Comparison of ENCODE assay signal across 8 mouse cellular contexts in the genomic region with DNA sequence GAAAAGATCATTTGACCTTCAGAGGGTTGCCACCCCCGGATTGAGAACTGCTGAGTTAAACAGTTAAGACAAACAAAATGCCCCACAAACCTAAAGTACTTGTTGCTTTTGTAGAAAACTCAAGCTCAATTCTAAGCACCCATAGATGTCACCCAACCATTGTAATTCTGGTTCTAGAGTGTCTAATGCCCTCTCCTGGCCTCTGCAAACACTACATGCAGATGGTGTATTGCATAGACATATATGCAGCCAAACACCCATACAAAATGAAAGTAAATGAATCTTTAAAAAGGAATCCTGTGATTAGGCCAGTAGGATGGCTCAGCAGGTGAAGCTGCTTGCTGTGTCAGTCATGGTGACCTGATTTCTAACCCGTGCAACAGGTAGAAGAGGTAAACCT. TPM values are rescaled to one million over a fixed set of nuclear protein-coding genes. Genes with fewer than 3 reads are reported as not detected.
DNase-seq lines count a peak whose midpoint lies in the region; ATAC-seq and TF ChIP-seq lines count a peak whose summit lies in the region.

No protein-coding gene starts in this region.

- H3K4me3 ChIP-seq in heart, postnatal 0 days (ENCODE audit: low read depth, low read length): no peak overlapping the region
- H3K4me3 ChIP-seq in heart, embryonic 12.5 days: no peak overlapping the region

- TF ChIP-seq EP300 in heart, postnatal 0 days (IDR thresholded peaks at IDR 0.05; ENCODE audit: low read depth): 0 out of 2 replicates have a peak, but pooled peaks have one; percentile 7

- 0 out of 2 replicates have a peak, but pooled peaks have one; percentile 22 for ATAC-seq in heart, postnatal 0 days (ENCODE audit: insufficient read depth, low read depth)
- no peak for ATAC-seq in heart, embryonic 12.5 days (ENCODE audit: insufficient number of reproducible peaks, low FRiP score)

- DNase-seq in heart, postnatal 0 days (ENCODE audit: low spot score): no peak
- DNase-seq in CD4-positive helper T cell, adult 2 months (ENCODE audit: low read depth, low spot score): peak; percentile 67
- peak; percentile 68 for DNase-seq in ZHBTc4 (ENCODE audit: low read depth, low spot score)
- peak; percentile 37 for DNase-seq in lung, postnatal 14 days
- DNase-seq in right cerebral cortex, postnatal 14 days: no peak
- no peak for DNase-seq in right cerebral cortex, postnatal 25 days
- DNase-seq in urinary bladder, postnatal 25 days (ENCODE audit: low spot score): no peak

- no peaks in the 10 kb centered on the region for H3K27me3 ChIP-seq in heart, postnatal 0 days (ENCODE audit: control insufficient read depth, insufficient read depth, low read length)
- no peaks in the 10 kb centered on the region for H3K27me3 ChIP-seq in heart, embryonic 12.5 days (replicated peaks)

- H3K36me3 ChIP-seq in heart, postnatal 0 days (replicated peaks; ENCODE audit: control insufficient read depth, insufficient read depth, low read length): peaks cover 81% of the 10 kb centered on the region
- peaks cover 74% of the 10 kb centered on the region for H3K36me3 ChIP-seq in heart, embryonic 12.5 days

- no peak overlapping the region for H3K4me2 ChIP-seq in heart, postnatal 0 days (ENCODE audit: low read depth, low read length)
- H3K4me2 ChIP-seq in heart, embryonic 12.5 days: no peak overlapping the region

- H3K9me3 ChIP-seq in heart, postnatal 0 days (replicated peaks; ENCODE audit: control insufficient read depth, low read length): no peaks in the 10 kb centered on the region
- no peaks in the 10 kb centered on the region for H3K9me3 ChIP-seq in heart, embryonic 12.5 days (replicated peaks)

- no peak overlapping the region for H3K9ac ChIP-seq in heart, postnatal 0 days (replicated peaks; ENCODE audit: low read depth, low read length)
- H3K9ac ChIP-seq in heart, embryonic 12.5 days: no peak overlapping the region

- TF ChIP-seq CTCF in heart, postnatal 0 days (IDR thresholded peaks at IDR 0.05; ENCODE audit: low read depth): peak; percentile 60

- H3K27ac ChIP-seq in heart, postnatal 0 days (ENCODE audit: low read depth): no peak overlapping the region
- H3K27ac ChIP-seq in heart, embryonic 12.5 days (ENCODE audit: poor library complexity, severe bottlenecking): no peak overlapping the region

- 81% methylated on average over 2 of the region's 2 CpGs for WGBS in heart, postnatal 0 days
- 86% methylated on average over 2 of the region's 2 CpGs for WGBS in heart, embryonic 12.5 days

- H3K4me1 ChIP-seq in heart, postnatal 0 days (ENCODE audit: control insufficient read depth, insufficient read depth): no peaks in the 10 kb centered on the region
- H3K4me1 ChIP-seq in heart, embryonic 12.5 days (replicated peaks): peaks cover 18% of the 10 kb centered on the region

RNA-seq across cellular contexts. Expression of gene Ivns1abp, which starts 8.6 kb away (rescaled TPM):
- 385 and 413 TPM in 2 replicates for total RNA-seq in heart, postnatal 0 days (2014; rRNA removed; ENCODE audit: low replicate concordance)
- 272 and 278 TPM in 2 replicates for polyA plus RNA-seq in heart, postnatal 0 days (2015; fragmentation: Nextera tagmentation; extraction: Ambion mirVana)
- 297 and 319 TPM in 2 replicates for polyA plus RNA-seq in heart, embryonic 12.5 days (2016; fragmentation: Nextera tagmentation; extraction: Ambion mirVana)

Comparison
In these comparisons a context has a peak if more than half of its experiments do, and no peak if none do; other contexts are left out.
1. DNase-seq: peak in CD4-positive helper T cell, adult 2 months (single experiment), ZHBTc4 (single experiment) and lung, postnatal 14 days (single experiment); none in heart, postnatal 0 days (single experiment), right cerebral cortex, postnatal 14 days (single experiment), right cerebral cortex, postnatal 25 days (single experiment) and urinary bladder, postnatal 25 days (single experiment).